Mouse (Mus musculus): ENCODE measurements around the gene Gm42878.

Gm42878 gene

DNA sequence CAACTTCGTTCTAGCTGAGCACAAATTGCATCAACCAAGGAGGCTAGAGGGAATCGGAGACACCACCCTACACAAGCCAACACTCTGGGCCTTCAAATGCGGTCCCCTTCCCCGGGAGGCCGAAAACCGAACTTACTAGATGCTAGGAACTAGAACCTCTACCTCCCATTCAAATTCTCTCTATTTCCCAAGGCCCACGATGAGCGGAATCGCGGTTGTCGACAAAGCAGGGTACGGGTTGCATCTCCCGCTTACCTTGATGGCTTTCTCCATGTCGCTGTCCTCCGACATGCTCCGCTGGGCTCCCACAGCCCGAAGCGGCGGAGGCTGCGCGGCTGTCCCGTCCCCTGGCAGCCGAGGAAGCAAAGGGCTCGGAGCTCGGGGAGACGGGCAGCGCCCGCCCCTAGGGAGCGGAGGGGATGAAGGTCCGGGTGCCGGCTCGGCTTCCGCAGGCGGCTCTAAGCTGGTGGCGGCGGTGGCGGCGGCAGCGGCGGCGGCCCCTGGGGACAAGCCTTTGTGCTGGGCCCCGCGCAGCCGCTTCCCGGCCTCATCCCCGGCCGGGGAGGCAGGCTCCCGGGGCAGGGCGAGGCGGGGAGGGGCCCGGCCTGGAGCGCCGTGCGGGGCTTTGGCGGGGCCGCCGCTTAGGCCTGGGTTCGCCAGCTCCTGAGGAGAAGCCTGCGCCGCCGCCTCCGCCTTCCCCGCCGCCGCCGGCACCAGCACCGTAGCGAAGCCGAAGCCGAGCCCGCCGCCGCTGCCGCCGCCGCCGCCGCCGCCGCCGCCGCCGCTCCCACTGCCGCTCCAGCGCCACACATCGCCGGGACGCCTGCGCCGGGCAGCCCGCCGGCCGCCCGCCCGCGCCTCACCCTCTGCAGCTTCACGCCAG lies at the start of gene Gm42878, which contains the start of gene Adam1a:
Gm42878 (minus strand) TSS at position 573 of the 883 bp plus-strand sequence.
Adam1a (minus strand) TSS at position 573 of the 883 bp plus-strand sequence.
- DNase-seq, result peak; percentile 41

DNA sequence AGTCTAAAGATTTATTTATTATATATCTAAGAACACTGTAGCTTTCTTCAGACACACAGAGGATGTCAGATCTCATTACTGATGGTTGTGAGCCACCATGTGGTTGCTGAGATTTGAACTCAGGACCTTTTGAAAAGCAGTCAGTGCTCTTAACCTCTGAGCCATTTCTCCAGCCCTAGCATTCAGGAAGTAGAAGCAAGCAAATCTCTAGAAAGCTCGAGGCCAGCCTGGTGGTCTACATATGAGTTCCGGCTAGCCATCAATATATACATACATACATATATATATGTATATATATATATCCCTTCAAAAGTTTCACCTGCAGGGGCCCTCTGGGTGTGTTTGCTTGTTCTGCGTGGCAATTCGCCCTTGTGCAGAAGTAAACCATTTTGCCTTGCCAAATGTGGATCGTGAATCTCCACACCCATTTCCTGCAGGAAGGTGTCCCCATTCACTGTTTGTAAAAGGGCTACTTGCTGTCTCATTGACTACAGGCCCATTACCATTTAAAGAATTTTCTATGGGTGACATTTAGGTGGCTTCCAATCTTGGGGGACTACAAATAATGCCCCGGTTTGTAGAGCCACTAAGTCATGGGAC lies 49.5 kb upstream of the Gm42878 start:
- no peak for DNase-seq

GRCm38 (mm10) chr5:121593451-121594401 lies 48.4 kb upstream of the Gm42878 start, which contains the start of gene Aldh2:
TSS of gene Aldh2 (minus strand) at chr5:121593824.
- DNase-seq, result peak; percentile 90

- DNase-seq, result peak; percentile 32
Measured at GRCm38 (mm10) chr5:121592816-121593407, 47.6 kb upstream of the Gm42878 start.

DNA sequence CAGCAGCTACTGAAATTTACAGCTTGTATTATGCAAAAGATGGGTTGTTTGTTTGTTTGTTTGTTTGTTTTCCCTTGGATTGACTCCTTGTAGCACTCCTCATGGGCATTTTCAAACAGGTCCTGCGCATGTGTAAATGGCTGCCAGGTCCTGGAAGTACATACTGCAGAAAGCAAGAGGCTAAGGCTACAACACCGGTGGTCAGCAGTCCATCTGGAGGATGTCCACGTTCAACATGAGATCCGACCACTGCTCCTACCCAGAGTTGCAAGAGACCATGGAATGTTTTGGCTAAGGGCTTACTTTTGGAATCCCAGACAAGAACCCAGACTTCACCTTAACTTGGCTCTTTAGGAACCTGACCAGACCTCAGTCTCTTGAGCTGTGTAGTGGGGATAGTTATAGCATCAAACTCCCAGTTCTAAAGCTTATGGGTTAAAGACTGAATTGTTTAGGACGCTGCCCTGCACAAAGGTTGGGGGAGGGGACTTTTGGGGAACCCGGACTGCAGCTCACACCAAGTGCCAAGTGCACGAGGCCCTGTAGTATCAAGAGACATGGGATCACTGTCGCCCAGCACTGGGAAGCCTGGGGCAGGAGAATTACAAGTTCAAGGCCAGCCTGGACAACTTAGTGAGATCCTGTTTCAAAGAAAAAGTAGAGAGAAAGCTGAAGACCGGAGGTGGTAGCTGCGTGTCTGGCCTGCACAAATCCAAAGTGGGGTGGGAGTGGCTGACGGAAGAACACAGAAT lies 47.0 kb upstream of the Gm42878 start:
- DNase-seq, result no peak

DNA sequence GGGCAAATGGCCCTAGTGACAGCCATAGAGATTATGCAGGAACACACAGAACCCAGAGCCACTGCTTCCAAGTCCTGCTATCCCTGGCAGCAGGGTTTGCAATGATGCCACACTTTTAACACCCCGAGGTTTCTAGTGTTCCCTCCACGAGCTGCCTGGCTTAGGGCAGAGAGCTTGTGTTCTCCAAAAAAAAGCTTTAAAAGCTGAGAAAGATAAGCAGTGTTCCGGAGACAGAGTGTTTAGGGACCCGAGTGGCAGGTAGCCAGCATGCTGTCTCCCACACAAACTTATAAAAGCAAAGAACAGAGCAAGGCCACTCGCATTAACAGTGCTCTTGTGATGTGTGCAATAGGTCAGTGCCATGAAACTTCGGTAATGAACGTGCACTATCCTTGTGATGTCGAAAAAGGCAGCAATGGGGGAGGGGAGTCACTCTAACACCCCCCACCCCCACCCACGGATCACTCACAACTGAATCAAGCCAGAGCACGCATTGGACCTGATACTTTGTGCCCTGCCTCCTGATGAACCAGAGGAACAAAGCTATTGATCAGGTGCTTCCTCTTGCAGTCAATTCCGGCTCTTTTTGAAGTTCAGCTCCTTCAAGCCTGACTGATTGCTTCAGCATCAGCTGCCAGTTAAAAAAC lies 46.3 kb upstream of the Gm42878 start:
- peak; percentile 44 for DNase-seq

DNA sequence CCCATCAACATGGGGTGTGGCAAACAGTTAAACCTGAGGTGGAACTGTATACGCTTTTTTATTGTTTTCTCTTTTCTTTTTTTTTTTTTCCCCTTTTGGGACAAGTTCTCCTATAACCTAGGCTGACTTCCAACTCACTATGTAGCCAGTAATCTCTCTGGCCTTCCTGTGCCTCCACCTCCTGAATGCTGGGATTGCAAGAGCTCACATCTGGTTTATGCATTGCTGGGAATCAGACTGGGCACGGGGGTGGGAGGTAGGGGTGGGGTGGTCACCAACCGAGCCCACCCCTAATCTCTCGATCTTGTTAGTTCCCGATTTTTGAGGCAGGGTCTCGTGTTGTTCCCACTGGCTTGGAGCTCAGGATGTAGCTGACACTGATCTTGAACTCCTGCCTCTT lies 44.6 kb upstream of the Gm42878 start:
- DNase-seq, result no peak

DNA sequence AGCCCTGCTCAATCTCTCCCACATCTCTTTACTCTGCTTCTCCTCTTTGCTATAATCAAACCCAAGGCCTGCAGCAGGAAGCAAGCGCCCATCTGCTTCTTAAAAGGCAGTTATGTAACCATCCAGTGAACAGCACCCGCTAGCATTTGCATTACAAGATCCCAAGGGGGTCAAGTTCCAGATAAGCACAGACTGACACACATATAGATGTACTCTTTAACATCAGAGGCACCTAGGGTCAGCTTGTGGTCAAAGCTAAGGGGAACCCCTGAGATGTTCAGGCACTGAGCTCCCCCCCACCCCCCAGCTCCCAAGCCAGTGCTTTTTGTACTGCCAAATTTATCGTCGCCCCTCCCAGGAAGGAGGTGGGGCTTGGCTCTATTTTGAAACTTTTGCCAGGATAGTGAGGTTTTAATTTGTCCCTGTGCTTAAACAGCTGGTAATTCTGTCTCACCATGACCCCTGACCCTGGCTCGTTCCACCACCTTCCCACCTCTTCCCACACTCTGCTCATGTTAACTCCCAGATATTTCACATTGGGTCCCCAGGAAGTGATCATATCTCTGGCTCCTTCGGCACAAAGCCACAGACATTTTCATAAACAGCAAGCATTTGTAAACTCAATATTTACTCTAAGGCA lies 41.2 kb upstream of the Gm42878 start:
- DNase-seq, result peak; percentile 78

DNA sequence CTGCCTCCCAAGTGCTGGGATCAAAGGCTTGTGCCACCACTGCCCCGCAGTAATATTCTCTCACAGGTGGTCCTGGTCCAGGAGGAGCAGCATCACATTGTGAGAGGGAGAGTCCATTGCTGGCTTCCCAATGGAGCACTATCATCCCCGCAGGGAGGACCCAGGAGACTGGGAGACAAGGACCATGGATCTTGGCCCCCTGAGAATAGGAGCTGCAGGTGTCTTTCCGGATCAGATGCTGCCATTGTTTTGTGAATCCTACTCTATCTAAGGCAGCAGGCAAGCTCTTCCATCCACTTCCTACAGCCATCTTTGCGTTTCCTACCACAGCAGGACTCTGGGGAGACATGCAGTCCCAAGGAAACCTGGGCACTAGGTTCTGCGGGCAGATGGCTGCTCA lies 40.4 kb upstream of the Gm42878 start:
- DNase-seq, result no peak

- DNase-seq, result no peak
Measured at GRCm38 (mm10) chr5:121585005-121585404, 39.7 kb upstream of the Gm42878 start.

- peak; percentile 97 for DNase-seq
Measured at GRCm38 (mm10) chr5:121583765-121584501, 38.7 kb upstream of the Gm42878 start.

DNA sequence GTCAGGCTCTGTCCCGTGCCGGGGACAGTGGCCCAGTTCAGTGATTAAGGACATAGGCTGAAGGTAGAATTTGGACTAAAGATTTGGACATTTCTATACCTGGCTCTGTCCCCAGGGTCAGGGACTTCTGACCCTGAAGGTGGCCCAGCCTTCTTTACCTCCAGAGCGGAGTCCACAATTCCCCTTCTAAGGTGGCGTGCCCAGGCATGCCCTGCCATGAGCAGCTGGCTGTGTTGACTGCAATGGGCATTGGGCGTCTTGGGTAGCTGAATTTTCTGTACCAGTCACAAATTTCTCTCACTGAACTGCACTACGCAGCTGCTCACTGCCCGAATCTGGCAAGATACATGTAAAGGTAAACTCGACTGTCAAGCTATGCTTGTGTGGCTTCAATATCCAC lies 36.7 kb upstream of the Gm42878 start:
- no peak for DNase-seq

DNA sequence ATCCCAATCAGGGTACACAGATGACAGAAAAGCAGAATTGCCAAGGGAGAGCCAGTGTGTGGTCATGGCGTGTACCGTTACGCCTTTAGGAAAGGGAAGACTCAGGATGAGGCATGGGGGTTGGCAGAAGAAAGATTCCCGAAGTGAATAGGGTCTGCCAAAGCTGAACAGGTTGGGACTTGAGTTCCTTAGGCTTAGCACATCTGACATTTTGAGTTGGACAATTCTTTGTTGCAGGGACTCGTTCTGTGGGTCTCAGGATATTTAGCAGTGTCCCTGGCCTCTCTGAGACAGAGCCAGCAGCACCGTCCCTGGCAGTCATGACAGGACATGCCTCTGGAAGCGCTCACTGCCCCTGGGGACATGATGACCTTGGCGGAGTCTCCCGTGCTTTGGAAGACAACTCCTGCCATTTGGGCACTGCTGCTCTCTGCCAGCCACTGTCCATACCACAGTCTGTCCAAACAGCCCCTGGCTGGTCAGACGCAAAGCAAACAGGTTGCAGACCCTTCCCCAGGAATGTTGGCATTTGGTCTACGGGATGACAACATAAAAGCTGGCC lies 31.7 kb upstream of the Gm42878 start:
- DNase-seq, result no peak

- DNase-seq, result no peak
Measured at GRCm38 (mm10) chr5:121575867-121576266, 30.6 kb upstream of the Gm42878 start.

DNA sequence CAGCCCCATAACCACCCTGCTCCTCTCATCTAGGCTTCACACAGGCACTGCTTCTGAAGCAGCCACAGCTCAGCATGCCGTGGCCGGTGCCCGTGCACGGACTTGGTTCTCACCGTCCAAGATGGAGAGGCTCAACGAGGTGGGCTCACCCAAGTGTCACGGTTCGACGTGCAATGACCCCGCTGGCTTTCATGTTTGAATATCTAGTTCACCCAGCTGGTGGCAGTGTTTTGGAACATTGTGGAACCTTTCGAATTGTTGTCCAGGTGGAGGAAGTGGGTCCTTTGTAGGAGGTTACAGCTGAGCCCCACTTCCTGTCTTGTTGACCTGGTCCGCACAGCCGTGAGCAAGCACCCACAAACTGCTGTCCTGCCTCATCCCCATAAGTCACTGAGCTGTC lies 28.9 kb upstream of the Gm42878 start:
- DNase-seq, result no peak

DNA sequence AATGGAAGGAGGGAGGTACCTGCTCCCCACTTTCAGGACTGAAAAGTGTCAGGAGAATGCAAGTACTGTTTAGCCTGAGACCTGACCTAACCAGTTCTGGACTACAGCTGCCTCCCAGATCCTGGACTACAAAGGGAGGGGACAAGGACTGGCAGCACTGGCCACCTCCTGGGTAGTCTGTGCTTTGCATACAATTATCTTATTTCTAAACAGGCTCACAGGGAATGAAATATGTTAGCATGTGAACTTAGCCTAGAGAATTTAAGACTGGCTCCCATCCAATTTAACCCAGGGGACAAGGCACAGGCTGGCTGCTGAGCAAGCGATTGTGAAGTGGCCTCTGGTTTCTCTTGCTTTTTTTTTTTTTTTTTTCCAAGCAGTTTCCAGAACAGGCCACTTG lies 25.5 kb upstream of the Gm42878 start:
- no peak for DNase-seq

- DNase-seq, result peak; percentile 54
Measured at GRCm38 (mm10) chr5:121569881-121570420, 24.7 kb upstream of the Gm42878 start.

GRCm38 (mm10) chr5:121566035-121566681 lies 20.9 kb upstream of the Gm42878 start:
- no peak for DNase-seq

- peak; percentile 96 for DNase-seq
Measured at GRCm38 (mm10) chr5:121564468-121564895, 19.2 kb upstream of the Gm42878 start.
